Mouse (Mus musculus): ENCODE results near the gene Sec13.

GRCm38 (mm10) chr6:113679993-113680566 lies 60.5 kb downstream of the Sec13 start:
- TF ChIP-seq POLR2A (IDR thresholded peaks at IDR 0.05; ENCODE audit: insufficient read length, low read depth), result no peak
- peak; percentile 88 for TF ChIP-seq CEBPB (IDR thresholded peaks at IDR 0.05; ENCODE audit: insufficient read depth, poor library complexity, severe bottlenecking)
- no peak for TF ChIP-seq MAX (IDR thresholded peaks at IDR 0.05; ENCODE audit: low read depth)
